Mouse (Mus musculus) lung, adult 2 months (tissue): ENCODE data around the gene 4430402I18Rik. TPM values are rescaled to one million over a fixed set of nuclear protein-coding genes. Genes with fewer than 3 reads are reported as not detected.
"Not testable (repeated sequence)": the region's sequence is repeated elsewhere in the genome, so short reads cannot be mapped to it uniquely, and the experiment has no call there.

ENCODE experiments used
- DNase-seq: peaks from one replicate; pipeline ENCODE4 v3.0.0; 2022
- H3K4me1 ChIP-seq: fragments of 200-500 bp; 2 replicates; pipeline ENCODE4 v1.6.1; 2011; ENCODE audit warnings: low read length; ENCODE audit not compliant: control insufficient read depth, insufficient read depth
- H3K4me3 ChIP-seq: fragments of 200-500 bp; replicated peaks from 2 replicates; pipeline ENCODE3; 2011; ENCODE audit warnings: low read depth, mild to moderate bottlenecking, control low read depth, low read length; ENCODE audit errors: extremely low read depth
- CTCF ChIP-seq: fragments of 200-500 bp; IDR thresholded peaks from 2 replicates; pipeline ENCODE4 v1.5.1; 2011; ENCODE audit warnings: mild to moderate bottlenecking, low read length, control low read depth; ENCODE audit not compliant: insufficient read depth
- POLR2A ChIP-seq: fragments of 200-500 bp; IDR thresholded peaks from 2 replicates; pipeline ENCODE4 v1.6.1; 2011; ENCODE audit warnings: low read depth, mild to moderate bottlenecking, control low read depth, low read length, borderline replicate concordance; ENCODE audit errors: extremely low read depth
- WGBS: fragments of 180-500 bp; shearing (Covaris S2); methylation state at CpG from one replicate; pipeline ENCODE4 v1.1.7; 2018; 5-methylcytosine and 5-hydroxymethylcytosine counted together
- polyA plus RNA-seq: library from polyadenylated mRNA; depleted of rRNA; stranded (reverse); fragments of >200 nt; gene quantifications from 2 replicates; pipeline ENCODE4 v1.2.3, GENCODE M21; 2012; rRNA removed

The 4430402I18Rik gene
- polyA plus RNA-seq, result 2.0 and 3.6 TPM in 2 replicates

DNA sequence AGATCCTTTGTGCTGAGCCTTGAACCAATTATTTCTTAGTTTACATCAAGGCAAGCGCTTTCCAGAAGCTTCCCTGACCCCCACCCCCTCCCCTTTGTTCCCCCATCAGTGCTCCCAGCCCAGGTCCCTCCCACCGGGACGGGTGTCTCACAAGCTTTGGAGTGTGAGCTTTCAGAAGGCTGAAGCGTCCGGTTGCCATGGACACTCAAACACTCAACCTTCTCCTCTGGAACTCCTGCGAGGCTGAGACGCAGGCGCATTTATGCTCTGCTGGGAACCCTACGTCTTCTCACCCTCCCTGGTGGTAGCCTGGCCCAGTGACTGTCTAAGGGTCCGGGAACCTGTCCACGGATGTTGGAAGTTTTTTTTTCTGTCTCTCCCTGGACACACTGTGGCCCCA, at the start of gene 4430402I18Rik:
Gene 4430402I18Rik, minus strand, starts transcription at position 149 of the 400 bp plus-strand sequence.
- no peak for TF ChIP-seq CTCF
- TF ChIP-seq POLR2A, result no peak

DNA sequence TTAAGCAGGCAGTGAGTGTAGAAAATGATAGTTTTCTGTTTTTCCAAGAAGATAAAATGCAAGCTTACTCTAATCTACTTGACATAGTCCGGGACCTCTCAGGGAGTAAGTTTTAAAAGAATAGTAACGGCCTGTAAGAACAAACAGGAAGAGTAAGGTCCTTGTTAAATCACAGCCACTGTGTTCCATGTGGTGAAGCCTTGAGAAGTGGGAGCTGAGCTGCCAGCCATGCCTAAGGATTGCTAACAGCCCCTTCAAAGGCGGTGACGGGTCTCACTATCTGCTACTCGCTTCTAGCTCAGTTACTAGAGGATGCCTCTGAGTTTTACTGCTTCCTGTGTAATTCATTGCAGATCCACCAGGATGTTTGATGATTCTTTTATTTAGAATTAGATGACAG, 49.2 kb upstream of the 4430402I18Rik start:
- DNase-seq, result no peak
- 43% methylated on average over 5 of the region's 5 CpGs for WGBS
- TF ChIP-seq CTCF (no peak), POLR2A (no peak)
- H3K4me3 ChIP-seq, result no peak overlapping the region
- H3K4me1 ChIP-seq, result no peaks in the 10 kb centered on the region

More for the DNA sequence above, at the start of gene 4430402I18Rik:
- Histone ChIP-seq H3K4me1 (peaks cover 17% of the 10 kb centered on the region), H3K4me3 (no peak within 1 kb of the TSS)
- DNase-seq, result no peak
- 32% methylated on average over 11 of the region's 11 CpGs for WGBS

DNA sequence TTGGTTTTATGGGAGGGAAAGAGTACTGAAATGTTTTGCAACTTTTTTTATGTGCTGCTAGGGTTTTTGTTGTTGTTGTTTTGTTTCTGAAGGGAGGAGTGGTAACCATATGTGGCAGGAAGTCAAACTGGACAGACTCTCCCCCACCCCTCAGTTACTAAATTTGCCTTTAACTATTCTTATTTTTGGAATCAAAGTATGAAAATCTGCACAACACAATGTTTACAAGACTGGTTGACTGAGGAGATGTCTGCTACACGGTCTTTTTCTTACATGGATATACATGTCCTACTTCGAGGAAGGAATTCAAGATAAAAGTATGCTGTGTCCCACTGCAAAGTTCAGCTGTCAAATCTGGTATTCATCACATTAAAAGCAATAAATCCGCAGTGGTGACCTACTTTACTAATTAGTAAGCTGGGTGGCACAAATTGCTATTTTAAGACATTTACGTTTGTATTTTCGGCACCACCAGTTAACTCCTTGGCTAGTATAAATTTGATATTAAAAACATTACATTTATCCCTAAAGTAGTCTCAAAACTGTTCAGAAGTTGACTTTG, 48.7 kb upstream of the 4430402I18Rik start:
- Histone ChIP-seq H3K4me3 (no peak overlapping the region), H3K4me1 (no peaks in the 10 kb centered on the region)
- DNase-seq, result no peak
- WGBS, result 69% methylated on average over 5 of the region's 5 CpGs
- TF ChIP-seq POLR2A, result no peak
- no peak for TF ChIP-seq CTCF

DNA sequence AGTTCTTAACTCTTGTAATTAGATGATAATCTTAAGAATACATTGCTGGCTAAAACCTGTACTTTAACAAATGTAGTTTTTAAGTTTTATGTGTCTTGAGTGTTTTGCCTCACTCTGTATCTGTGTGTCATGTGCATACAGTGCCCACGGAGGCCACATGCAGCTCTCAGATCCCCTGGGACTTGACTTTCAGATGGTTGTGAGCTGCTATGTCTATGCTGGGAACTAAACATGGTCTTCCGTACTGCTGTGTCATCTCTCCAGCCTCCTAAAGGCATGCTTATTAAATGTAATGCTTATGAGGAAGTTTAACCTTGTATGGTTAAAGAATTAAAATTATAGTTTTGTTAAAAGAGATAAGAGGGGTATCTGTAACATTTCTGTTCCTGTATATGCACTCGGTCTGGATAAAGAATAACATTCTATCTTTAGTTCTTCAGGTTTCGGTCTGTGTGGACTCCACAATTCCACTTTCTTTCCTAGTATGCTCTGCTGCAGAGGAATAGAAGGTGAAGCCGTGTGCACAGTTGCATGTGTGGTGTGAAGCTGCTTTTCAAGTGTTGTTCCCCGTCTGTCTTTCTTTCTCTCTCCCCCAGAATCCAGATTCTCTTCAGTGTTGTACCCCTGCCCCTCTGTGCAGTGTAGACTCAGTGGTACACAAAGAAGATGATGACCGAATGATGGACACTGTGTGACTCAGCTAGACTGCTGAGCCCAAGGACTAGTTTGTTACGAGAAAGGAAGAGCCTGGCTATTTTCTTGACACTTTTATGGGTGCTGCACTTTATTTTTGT, 48.0 kb upstream of the 4430402I18Rik start:
- Histone ChIP-seq H3K4me3 (no peak overlapping the region), H3K4me1 (no peaks in the 10 kb centered on the region)
- no peak for DNase-seq
- TF ChIP-seq POLR2A, result no peak
- no peak for TF ChIP-seq CTCF
- 79% methylated on average over 8 of the region's 8 CpGs for WGBS

DNA sequence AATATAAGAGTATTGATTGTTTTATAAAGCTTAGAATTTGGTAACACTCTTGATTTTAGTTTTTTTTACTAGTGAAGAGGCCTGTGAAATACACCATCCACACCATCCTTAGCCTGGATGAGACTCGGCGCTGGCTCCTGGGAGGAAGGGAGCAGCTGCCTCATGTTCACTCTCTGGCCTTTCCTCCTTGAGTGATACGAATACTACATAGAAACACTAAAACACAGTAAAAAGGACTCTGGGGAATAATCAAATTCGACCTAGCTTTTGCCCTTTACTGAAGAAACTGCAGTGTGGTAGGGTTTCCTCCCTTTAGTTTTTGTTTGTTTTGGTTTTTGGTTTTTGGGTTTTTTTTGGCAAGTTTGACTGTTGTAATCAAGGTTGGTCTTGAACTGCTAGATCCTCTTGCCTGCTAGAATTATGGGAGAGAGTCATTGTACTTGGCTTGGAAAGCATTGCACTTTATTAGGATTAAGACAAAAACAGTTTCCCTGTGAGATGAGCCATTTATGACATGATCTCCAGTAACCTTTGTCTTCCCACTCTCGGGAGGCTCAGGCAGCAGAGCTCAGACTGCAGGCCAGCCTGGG, 47.0 kb upstream of the 4430402I18Rik start:
- no peak for DNase-seq
- Histone ChIP-seq H3K4me1 (no peaks in the 10 kb centered on the region), H3K4me3 (no peak overlapping the region)
- WGBS, result 73% methylated on average over 5 of the region's 5 CpGs
- TF ChIP-seq POLR2A, result no peak
- no peak for TF ChIP-seq CTCF

DNA sequence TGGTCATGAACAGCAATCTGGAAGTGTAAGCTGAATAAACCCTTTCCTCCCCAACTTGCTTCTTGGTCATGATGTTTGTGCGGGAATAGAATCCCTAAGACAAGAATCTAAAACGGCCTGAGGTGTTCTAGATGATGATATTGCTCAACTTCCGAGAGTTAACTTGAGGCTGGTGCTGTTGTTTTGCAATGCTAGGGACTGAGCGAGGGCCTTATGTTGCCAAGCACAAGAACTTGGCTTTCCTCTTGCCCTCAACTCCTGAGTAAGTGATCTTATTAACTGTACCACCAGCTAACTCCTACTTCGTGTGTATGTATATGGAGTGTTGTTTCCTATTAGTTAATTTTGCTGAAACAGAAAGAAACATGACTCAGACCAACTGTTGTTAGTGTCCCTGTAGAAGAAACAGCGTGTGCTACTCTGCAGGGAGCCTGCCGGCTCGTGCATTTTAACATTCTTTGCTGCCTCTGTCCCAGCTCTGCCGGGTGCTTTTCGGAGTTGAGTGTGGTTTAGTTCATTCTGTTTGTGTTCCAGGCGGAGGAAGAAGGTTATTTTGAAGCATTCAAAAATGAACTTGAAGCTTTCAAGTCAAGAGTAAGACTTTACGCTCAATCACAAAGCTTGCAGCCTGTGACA, 43.9 kb upstream of the 4430402I18Rik start:
- no peak for DNase-seq

DNA sequence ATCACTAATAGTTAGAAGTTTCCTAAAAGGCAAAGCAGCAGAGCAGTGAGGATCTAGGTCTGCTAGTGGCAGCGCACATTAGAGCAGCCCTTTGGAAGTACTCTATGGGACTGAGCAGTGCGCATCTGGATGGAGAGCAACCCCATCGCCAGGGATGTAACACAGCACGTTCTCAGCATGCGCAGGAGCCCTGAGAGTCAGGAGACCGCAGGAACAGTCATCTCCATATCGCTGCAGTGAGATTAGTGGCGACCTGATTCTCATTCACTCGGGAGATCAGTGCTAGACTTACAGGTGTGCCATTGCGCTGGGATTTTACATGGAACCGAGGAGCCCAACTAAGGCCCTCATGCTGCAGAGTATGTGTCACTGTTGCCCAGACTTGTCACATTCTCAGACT, 41.4 kb upstream of the 4430402I18Rik start:
- 93% methylated on average over 11 of the region's 11 CpGs for WGBS
- TF ChIP-seq POLR2A, result no peak
- DNase-seq, result no peak
- Histone ChIP-seq H3K4me1 (no peaks in the 10 kb centered on the region), H3K4me3 (no peak overlapping the region)

More for the DNA sequence above, 43.9 kb upstream of the 4430402I18Rik start:
- no peak for TF ChIP-seq CTCF
- TF ChIP-seq POLR2A, result no peak
- Histone ChIP-seq H3K4me3 (no peak overlapping the region), H3K4me1 (no peaks in the 10 kb centered on the region)
- WGBS, result 77% methylated on average over 12 of the region's 12 CpGs

DNA sequence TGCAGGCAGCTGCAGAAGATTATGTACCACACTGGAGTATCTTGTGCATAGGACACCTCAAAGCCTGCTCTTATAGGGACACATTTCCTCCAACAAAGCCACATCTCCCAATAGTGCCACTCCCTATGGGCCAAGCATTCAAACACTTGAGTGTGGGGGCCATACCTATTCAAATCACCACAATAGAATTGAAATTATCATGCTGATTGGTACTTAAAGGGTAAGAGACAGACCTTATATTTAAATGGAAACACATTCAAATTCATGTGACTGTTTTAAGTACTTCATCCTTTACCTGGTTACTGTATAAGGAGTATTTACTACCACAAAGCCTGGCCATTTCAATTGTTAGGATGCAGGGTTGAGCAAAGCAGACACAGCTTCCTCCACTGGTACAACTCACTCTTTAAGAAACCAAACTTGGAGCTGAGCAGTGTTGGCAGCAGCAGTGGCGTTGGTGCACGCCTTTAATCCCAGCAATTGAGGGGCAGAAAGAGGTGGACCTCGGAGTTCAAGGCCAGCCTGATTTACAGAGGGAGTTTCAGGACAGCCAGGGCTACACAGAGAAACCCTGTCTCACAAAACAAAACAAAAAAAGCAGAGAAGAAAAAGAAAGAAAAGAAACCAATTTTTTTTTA, 40.6 kb upstream of the 4430402I18Rik start:
- DNase-seq, result no peak
- Histone ChIP-seq H3K4me3 (no peak overlapping the region), H3K4me1 (no peaks in the 10 kb centered on the region)
- 87% methylated on average over 3 of the region's 3 CpGs for WGBS
- TF ChIP-seq POLR2A (no peak), CTCF (no peak)

DNA sequence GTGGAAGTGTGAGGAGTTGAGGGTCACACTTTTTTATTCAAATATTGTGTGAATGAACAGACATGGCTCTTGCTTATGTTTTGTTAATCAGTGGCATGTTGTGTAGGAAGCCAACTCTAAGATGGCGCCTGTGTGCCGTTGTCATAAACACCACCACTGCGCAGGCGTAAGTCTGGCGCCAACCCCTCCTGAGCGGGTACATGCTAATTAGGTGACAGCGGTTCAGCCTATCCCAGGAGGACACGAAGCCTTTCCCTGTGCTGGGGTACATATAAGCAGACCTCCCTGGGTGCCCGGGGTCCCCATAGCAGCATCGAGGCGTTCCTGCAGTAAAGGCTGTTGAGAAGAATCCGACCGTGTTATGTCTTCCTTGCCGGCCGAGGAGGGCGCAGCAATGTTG, 32.7 kb upstream of the 4430402I18Rik start:
- DNase-seq, H3K4me3 ChIP-seq, H3K4me1 ChIP-seq: not testable (repeated sequence)
- 97% methylated on average over 16 of the region's 16 CpGs for WGBS
